In genomic region chr2:80524275-80524674, GRCm38 (mm10) we compare ENCODE assay signal across 29 mouse cellular contexts. TPM values are rescaled to one million over a fixed set of nuclear protein-coding genes. Genes with fewer than 3 reads are reported as not detected.
DNase-seq lines count a peak whose midpoint lies in the region; ATAC-seq and TF ChIP-seq lines count a peak whose summit lies in the region.
"Had no signal": no experiment of that assay in that cellular context is flagged by ENCODE, and none has a peak within 500 bp of the region (broad histone marks: within the 10 kb centered on the region; RNA-seq: fewer than 3 reads in every experiment).

No protein-coding gene starts in this region.

- peaks cover 0 to 8% of the 10 kb centered on the region in 2 experiments; a peak in 1 of 4 replicates for H3K4me1 ChIP-seq in CH12.LX (ENCODE audit: control insufficient read depth in 1 of 2, insufficient read depth in 2 of 2)
- no peaks in the 10 kb centered on the region for H3K4me1 ChIP-seq in hindbrain, embryonic 14.5 days (replicated peaks; ENCODE audit: control insufficient read depth, insufficient read depth, low read length)
- H3K4me1 ChIP-seq: embryonic facial prominence, embryonic 10.5 days; embryonic facial prominence, embryonic 15.5 days; forebrain, embryonic 12.5 days; hindbrain, embryonic 13.5 days; kidney, embryonic 15.5 days; midbrain, embryonic 13.5 days; neural tube, embryonic 15.5 days had no signal

- ATAC-seq in granulocyte monocyte progenitor cell, adult 5-6 weeks (replicated peaks; ENCODE audit: poor library complexity, severe bottlenecking): peak; percentile 99
- peak; percentile 93 for ATAC-seq in monocyte, adult 5-6 weeks (replicated peaks; ENCODE audit: insufficient number of reproducible peaks, low FRiP score, low TSS enrichment, poor library complexity, severe bottlenecking)
- ATAC-seq in hindbrain, embryonic 14.5 days (ENCODE audit: low FRiP score): no peak
- no peak for ATAC-seq in inflammation-experienced regulatory T-cells, adult 6 months
- ATAC-seq: forebrain, postnatal 0 days; midbrain, embryonic 13.5 days had no signal

- DNase-seq in lung, postnatal 36 days: peak; percentile 21
- no peak for DNase-seq in lung, postnatal 14 days
- DNase-seq in CH12.LX (ENCODE audit: extremely low read depth): peak; percentile 6
- no peak for DNase-seq in kidney, adult 18-20 months
- no peak for DNase-seq in hindbrain, embryonic 14.5 days (ENCODE audit: low spot score)
- DNase-seq: adrenal gland, postnatal 10 days; cerebellum, adult 18-20 months; cerebellum, postnatal 10 days; forebrain, postnatal 0 days; heart, postnatal 36 days; kidney, adult 11 months; kidney, postnatal 25 days; liver; right cerebral cortex, adult 18-20 months; spleen, adult 18-20 months; thymus, adult 18-20 months; thymus, postnatal 4 days had no signal

- H3K4me2 ChIP-seq in CH12.LX (ENCODE audit: insufficient read depth, low read depth, poor library complexity, severe bottlenecking): no peak overlapping the region
- no peak overlapping the region for H3K4me2 ChIP-seq in hindbrain, embryonic 14.5 days (replicated peaks)
- H3K4me2 ChIP-seq: embryonic facial prominence, embryonic 15.5 days; forebrain, embryonic 12.5 days; heart, embryonic 11.5 days; hindbrain, embryonic 13.5 days; kidney, embryonic 15.5 days; midbrain, embryonic 13.5 days; neural tube, embryonic 15.5 days had no signal

- WGBS in hindbrain, embryonic 14.5 days: 91% methylated on average over 9 of the region's 9 CpGs

- TF ChIP-seq EP300 in CH12.LX (IDR thresholded peaks at IDR 0.05; ENCODE audit: low read length): no peak

- no peaks in the 10 kb centered on the region for H3K27me3 ChIP-seq in CH12.LX (replicated peaks)
- no peaks in the 10 kb centered on the region for H3K27me3 ChIP-seq in hindbrain, embryonic 14.5 days (ENCODE audit: control insufficient read depth, insufficient read depth, low read length)
- H3K27me3 ChIP-seq: embryonic facial prominence, embryonic 15.5 days; forebrain, embryonic 12.5 days; hindbrain, embryonic 13.5 days; kidney, embryonic 15.5 days; midbrain, embryonic 13.5 days; neural tube, embryonic 15.5 days had no signal

- TF ChIP-seq POLR2A in CH12.LX (IDR thresholded peaks at IDR 0.05; ENCODE audit: low read depth, low read length): no peak

- dilution Hi-C loops in CH12.LX (cut with MboI; ENCODE audit: extremely low pct_ligation_motif_present, extremely low pct_unique_long_range_greater_than_20kb, low sequenced_read_pairs): no loop called here

- in situ Hi-C loops in CH12.LX (cut with MboI; ENCODE audit: low pct_ligation_motif_present, low pct_unique_long_range_greater_than_20kb, low sequenced_read_pairs): no loop called here

- H3K27ac ChIP-seq in CH12.LX (ENCODE audit: insufficient read depth, low read depth): no peak overlapping the region
- no peak overlapping the region for H3K27ac ChIP-seq in hindbrain, embryonic 14.5 days
- H3K27ac ChIP-seq: embryonic facial prominence, embryonic 10.5 days; embryonic facial prominence, embryonic 15.5 days; forebrain, embryonic 12.5 days; hindbrain, embryonic 13.5 days; kidney, embryonic 15.5 days; midbrain, embryonic 13.5 days; neural tube, embryonic 15.5 days had no signal

- TF ChIP-seq RAD21 in CH12.LX (IDR thresholded peaks at IDR 0.05; ENCODE audit: low read depth, low read length): no peak

- peaks cover 3 to 11% of the 10 kb centered on the region in 2 experiments for H3K36me3 ChIP-seq in CH12.LX (replicated peaks in 1 of 2; ENCODE audit: control insufficient read depth in 1 of 2, insufficient read depth in 1 of 2, low read length in 1 of 2)
- peaks cover 72% of the 10 kb centered on the region for H3K36me3 ChIP-seq in hindbrain, embryonic 14.5 days (replicated peaks; ENCODE audit: control insufficient read depth, insufficient read depth)

- H3K9ac ChIP-seq in CH12.LX (ENCODE audit: insufficient read depth, low read depth): no peak overlapping the region
- no peak overlapping the region for H3K9ac ChIP-seq in hindbrain, embryonic 14.5 days
- H3K9ac ChIP-seq: embryonic facial prominence, embryonic 15.5 days; forebrain, embryonic 12.5 days; forebrain, postnatal 0 days; hindbrain, embryonic 13.5 days; kidney, embryonic 15.5 days; midbrain, embryonic 13.5 days; neural tube, embryonic 15.5 days had no signal

- H3K79me2 ChIP-seq in CH12.LX (replicated peaks; ENCODE audit: control insufficient read depth, extremely low read depth, insufficient read depth, poor library complexity, severe bottlenecking): no peaks in the 10 kb centered on the region

- no peak for TF ChIP-seq CTCF in CH12.LX (conservative IDR thresholded peaks at IDR 0.05 in 1 of 2, IDR thresholded peaks at IDR 0.05 in 1 of 2; ENCODE audit: low read depth in 2 of 2, low read length in 2 of 2)

- no peak overlapping the region for H3K4me3 ChIP-seq in CH12.LX (replicated peaks in 1 of 3; ENCODE audit: low read depth in 2 of 3, low read length in 2 of 3, poor library complexity in 1 of 3)
- H3K4me3 ChIP-seq in hindbrain, embryonic 14.5 days (replicated peaks; ENCODE audit: low read length): no peak overlapping the region
- H3K4me3 ChIP-seq: embryonic facial prominence, embryonic 10.5 days; embryonic facial prominence, embryonic 15.5 days; forebrain, embryonic 12.5 days; hindbrain, embryonic 13.5 days; kidney, embryonic 15.5 days; midbrain, embryonic 13.5 days; neural tube, embryonic 15.5 days had no signal

- H3K9me3 ChIP-seq in CH12.LX (replicated peaks; ENCODE audit: low read length): no peaks in the 10 kb centered on the region
- no peaks in the 10 kb centered on the region for H3K9me3 ChIP-seq in hindbrain, embryonic 14.5 days (ENCODE audit: control insufficient read depth, low read length)
- H3K9me3 ChIP-seq: embryonic facial prominence, embryonic 15.5 days; forebrain, embryonic 12.5 days; G1E; hindbrain, embryonic 13.5 days; midbrain, embryonic 13.5 days; neural tube, embryonic 15.5 days had no signal

TF ChIP-seq in CH12.LX, 34 proteins besides CTCF, POLR2A, EP300 and RAD21:
- TF ChIP-seq ETS1 (conservative IDR thresholded peaks at IDR 0.05; ENCODE audit: low read depth, low read length) (no peak), CHD2 (IDR thresholded peaks at IDR 0.05; ENCODE audit: low read length) (no peak), IRF4 (IDR thresholded peaks at IDR 0.05; ENCODE audit: low read depth, low read length) (no peak), USF1 (IDR thresholded peaks at IDR 0.05; ENCODE audit: low read depth, low read length) (no peak), MAZ (IDR thresholded peaks at IDR 0.05; ENCODE audit: low read depth, low read length) (no peak), USF2 (conservative IDR thresholded peaks at IDR 0.05; ENCODE audit: low read depth, low read length) (no peak), ELF1 (IDR thresholded peaks at IDR 0.05; ENCODE audit: low read depth, low read length) (no peak), TBP (conservative IDR thresholded peaks at IDR 0.05; ENCODE audit: low read depth, low read length) (no peak)

RNA-seq across cellular contexts. Expression of gene Nckap1, which starts 56.9 kb away (rescaled TPM):
- total RNA-seq in CH12.LX (2012; rRNA removed) (3.9 and 4.2 TPM in 2 replicates), CH12.LX (2014; rRNA removed) (6.8 and 7.6 TPM in 2 replicates)
- polyA plus RNA-seq in CH12.LX (2012; ENCODE audit: insufficient read length, low read depth): 7.1 and 7.7 TPM in 2 replicates
- total RNA-seq in granulocyte monocyte progenitor cell, adult 5-6 weeks (2014; fragmentation: Nextera tagmentation): 0.11 TPM in 1 of 2 replicates, not detected in the other
- total RNA-seq in granulocyte monocyte progenitor cell, adult 5-6 weeks (2017): 1.3 and 1.7 TPM in 2 replicates
- 3.9 to 7.5 TPM (median 5.4 TPM) in 3 replicates for total RNA-seq in monocyte, adult 5-6 weeks (2017)
- 105 and 108 TPM in 2 replicates for polyA plus RNA-seq in hindbrain, embryonic 14.5 days (2014; fragmentation: Nextera tagmentation; extraction: Ambion mirVana)
- polyA plus RNA-seq in inflammation-experienced regulatory T-cells, adult 6 months (2017; shearing (Covaris generic)): 1 to 10 TPM; 2.3 to 3.9 (median 2.5) TPM

Comparison
In these comparisons a context has a peak if more than half of its experiments do, and no peak if none do; other contexts are left out.
1. DNase-seq: peak in lung, postnatal 36 days (single experiment) and CH12.LX (single experiment); none in lung, postnatal 14 days (single experiment), kidney, adult 18-20 months (single experiment) and hindbrain, embryonic 14.5 days (single experiment).
2. ATAC-seq: peak in granulocyte monocyte progenitor cell, adult 5-6 weeks (single experiment) and monocyte, adult 5-6 weeks (single experiment); none in hindbrain, embryonic 14.5 days (single experiment) and inflammation-experienced regulatory T-cells, adult 6 months (single experiment).